Mouse (Mus musculus): ENCODE measurements around the gene Sirt4. TPM values are rescaled to one million over a fixed set of nuclear protein-coding genes. Genes with fewer than 3 reads are reported as not detected.
A peak's percentile ranks its signal among the peaks of the same experiment; 100 is the strongest.

The Sirt4 gene
- 18.9 and 19.8 TPM in 2 replicates for polyA plus RNA-seq (2015; fragmentation: Nextera tagmentation; extraction: Ambion mirVana)

GRCm38 (mm10) chr5:115483947-115484920 lies at the start of gene Sirt4:
Gene Sirt4, minus strand, starts transcription at chr5:115484725.
- H3K36me3 ChIP-seq: peaks cover 21% of the 10 kb centered on the region
- no peaks in the 10 kb centered on the region for H3K9me3 ChIP-seq
- H3K27me3 ChIP-seq (replicated peaks): peaks cover 22% of the 10 kb centered on the region
- peak within 1 kb of the TSS; percentile 85 for H3K9ac ChIP-seq
- peak within 1 kb of the TSS; percentile 78 for H3K4me2 ChIP-seq
- peak; percentile 73 for ATAC-seq (ENCODE audit: extremely low read depth, insufficient number of reproducible peaks, low FRiP score, low TSS enrichment)
- H3K4me1 ChIP-seq: peaks cover 26% of the 10 kb centered on the region
- 6% methylated on average over 30 of the region's 30 CpGs for WGBS
- H3K4me3 ChIP-seq: peak within 1 kb of the TSS; percentile 59
- H3K27ac ChIP-seq (replicated peaks): peak within 1 kb of the TSS; percentile 76

- H3K9me3 ChIP-seq: no peaks in the 10 kb centered on the region
- WGBS: 21% methylated on average over 18 of the region's 18 CpGs
- ATAC-seq (ENCODE audit: extremely low read depth, insufficient number of reproducible peaks, low FRiP score, low TSS enrichment): peak; percentile 47
- peak overlapping the region; percentile 18 for H3K4me3 ChIP-seq
- H3K36me3 ChIP-seq: peaks cover 7% of the 10 kb centered on the region
- H3K27me3 ChIP-seq (replicated peaks): no peaks in the 10 kb centered on the region
- H3K9ac ChIP-seq: peak overlapping the region; percentile 64
- H3K27ac ChIP-seq (replicated peaks): peak overlapping the region; percentile 95
- peaks cover 90% of the 10 kb centered on the region for H3K4me1 ChIP-seq
- H3K4me2 ChIP-seq: peak overlapping the region; percentile 56
Measured at GRCm38 (mm10) chr5:115531671-115532270, 47.2 kb upstream of the Sirt4 start.

- peak overlapping the region; percentile 95 for H3K27ac ChIP-seq (replicated peaks)
- H3K27me3 ChIP-seq (replicated peaks): no peaks in the 10 kb centered on the region
- no peak overlapping the region for H3K4me3 ChIP-seq
- peaks cover 14% of the 10 kb centered on the region for H3K36me3 ChIP-seq
- 37% methylated on average over 8 of the region's 8 CpGs for WGBS
- ATAC-seq (ENCODE audit: extremely low read depth, insufficient number of reproducible peaks, low FRiP score, low TSS enrichment): no peak
- no peaks in the 10 kb centered on the region for H3K9me3 ChIP-seq
- peak overlapping the region; percentile 27 for H3K4me2 ChIP-seq
- peaks cover 90% of the 10 kb centered on the region for H3K4me1 ChIP-seq
- peak overlapping the region; percentile 64 for H3K9ac ChIP-seq
Measured at GRCm38 (mm10) chr5:115530447-115530809, 45.9 kb upstream of the Sirt4 start.

- Histone ChIP-seq H3K27ac (replicated peaks) (peak overlapping the region; percentile 95), H3K9ac (peak overlapping the region; percentile 64), H3K4me2 (peak overlapping the region; percentile 27), H3K4me3 (no peak overlapping the region), H3K36me3 (peaks cover 17% of the 10 kb centered on the region), H3K9me3 (no peaks in the 10 kb centered on the region), H3K27me3 (replicated peaks) (no peaks in the 10 kb centered on the region), H3K4me1 (peaks cover 90% of the 10 kb centered on the region)
- 32% methylated on average over 7 of the region's 7 CpGs for WGBS
- ATAC-seq (ENCODE audit: extremely low read depth, insufficient number of reproducible peaks, low FRiP score, low TSS enrichment): no peak
Measured at GRCm38 (mm10) chr5:115529742-115530446, 45.4 kb upstream of the Sirt4 start.

GRCm38 (mm10) chr5:115529364-115529741 lies 44.8 kb upstream of the Sirt4 start:
- no peak for ATAC-seq (ENCODE audit: extremely low read depth, insufficient number of reproducible peaks, low FRiP score, low TSS enrichment)
- Histone ChIP-seq H3K4me2 (peak overlapping the region; percentile 27), H3K27ac (replicated peaks) (peak overlapping the region; percentile 95), H3K4me3 (no peak overlapping the region), H3K9me3 (no peaks in the 10 kb centered on the region), H3K9ac (peak overlapping the region; percentile 64), H3K4me1 (peaks cover 90% of the 10 kb centered on the region), H3K27me3 (replicated peaks) (no peaks in the 10 kb centered on the region), H3K36me3 (peaks cover 17% of the 10 kb centered on the region)
- 25% methylated on average over 8 of the region's 8 CpGs for WGBS

- whole genome bisulfite sequencing: 70% methylated on average over 5 of the region's 5 CpGs
- H3K36me3 ChIP-seq: peaks cover 17% of the 10 kb centered on the region
- peaks cover 90% of the 10 kb centered on the region for H3K4me1 ChIP-seq
- no peak overlapping the region for H3K9ac ChIP-seq
- H3K4me3 ChIP-seq: no peak overlapping the region
- H3K9me3 ChIP-seq: no peaks in the 10 kb centered on the region
- no peak overlapping the region for H3K27ac ChIP-seq (replicated peaks)
- no peak overlapping the region for H3K4me2 ChIP-seq
- ATAC-seq (ENCODE audit: extremely low read depth, insufficient number of reproducible peaks, low FRiP score, low TSS enrichment): no peak
- no peaks in the 10 kb centered on the region for H3K27me3 ChIP-seq (replicated peaks)
Measured at GRCm38 (mm10) chr5:115528128-115528527, 43.6 kb upstream of the Sirt4 start.

- no peak overlapping the region for H3K4me2 ChIP-seq
- H3K4me1 ChIP-seq: peaks cover 90% of the 10 kb centered on the region
- no peaks in the 10 kb centered on the region for H3K27me3 ChIP-seq (replicated peaks)
- WGBS: 83% methylated on average over 17 of the region's 17 CpGs
- no peak for ATAC-seq (ENCODE audit: extremely low read depth, insufficient number of reproducible peaks, low FRiP score, low TSS enrichment)
- peaks cover 17% of the 10 kb centered on the region for H3K36me3 ChIP-seq
- H3K27ac ChIP-seq (replicated peaks): no peak overlapping the region; the same call in 1 of the 2 replicates
- H3K4me3 ChIP-seq: no peak overlapping the region
- no peaks in the 10 kb centered on the region for H3K9me3 ChIP-seq
- H3K9ac ChIP-seq: peak overlapping the region; percentile 33; the same call in 1 of the 2 replicates
Measured at GRCm38 (mm10) chr5:115526456-115527202, 42.1 kb upstream of the Sirt4 start.

- H3K4me2 ChIP-seq: no peak overlapping the region
- peaks cover 90% of the 10 kb centered on the region for H3K4me1 ChIP-seq
- no peaks in the 10 kb centered on the region for H3K9me3 ChIP-seq
- peak overlapping the region; percentile 33; the same call in 1 of the 2 replicates for H3K9ac ChIP-seq
- H3K4me3 ChIP-seq: no peak overlapping the region
- H3K36me3 ChIP-seq: peaks cover 17% of the 10 kb centered on the region
- no peak for ATAC-seq (ENCODE audit: extremely low read depth, insufficient number of reproducible peaks, low FRiP score, low TSS enrichment)
- H3K27ac ChIP-seq (replicated peaks): no peak overlapping the region; the same call in 1 of the 2 replicates
- WGBS: 73% methylated on average over 9 of the region's 9 CpGs
- H3K27me3 ChIP-seq (replicated peaks): no peaks in the 10 kb centered on the region
Measured at GRCm38 (mm10) chr5:115525943-115526342, 41.4 kb upstream of the Sirt4 start.

- Histone ChIP-seq H3K27me3 (replicated peaks) (no peaks in the 10 kb centered on the region), H3K4me2 (no peak overlapping the region), H3K9ac (0 out of 2 replicates have a peak overlapping the region, but pooled peaks have one; percentile 33), H3K4me3 (no peak overlapping the region), H3K9me3 (no peaks in the 10 kb centered on the region), H3K27ac (replicated peaks) (no peak overlapping the region; the same call in 1 of the 2 replicates), H3K36me3 (peaks cover 17% of the 10 kb centered on the region), H3K4me1 (peaks cover 90% of the 10 kb centered on the region)
- ATAC-seq (ENCODE audit: extremely low read depth, insufficient number of reproducible peaks, low FRiP score, low TSS enrichment): no peak
- WGBS: 91% methylated on average over 4 of the region's 4 CpGs
Measured at GRCm38 (mm10) chr5:115525416-115525815, 40.9 kb upstream of the Sirt4 start.

- Histone ChIP-seq H3K9ac (peak overlapping the region; percentile 74), H3K4me1 (peaks cover 86% of the 10 kb centered on the region), H3K4me3 (peak overlapping the region; percentile 32), H3K9me3 (no peaks in the 10 kb centered on the region), H3K27ac (replicated peaks) (peak overlapping the region; percentile 86), H3K36me3 (peaks cover 17% of the 10 kb centered on the region), H3K27me3 (replicated peaks) (no peaks in the 10 kb centered on the region), H3K4me2 (peak overlapping the region; percentile 64)
- WGBS: 42% methylated on average over 12 of the region's 12 CpGs
- ATAC-seq (ENCODE audit: extremely low read depth, insufficient number of reproducible peaks, low FRiP score, low TSS enrichment): no peak
Measured at GRCm38 (mm10) chr5:115524471-115524870, 39.9 kb upstream of the Sirt4 start.

All from heart, embryonic 13.5 days (tissue).